Mouse (Mus musculus): Measurements from ENCODE around the gene Evi5.

Gene Evi5

DNA sequence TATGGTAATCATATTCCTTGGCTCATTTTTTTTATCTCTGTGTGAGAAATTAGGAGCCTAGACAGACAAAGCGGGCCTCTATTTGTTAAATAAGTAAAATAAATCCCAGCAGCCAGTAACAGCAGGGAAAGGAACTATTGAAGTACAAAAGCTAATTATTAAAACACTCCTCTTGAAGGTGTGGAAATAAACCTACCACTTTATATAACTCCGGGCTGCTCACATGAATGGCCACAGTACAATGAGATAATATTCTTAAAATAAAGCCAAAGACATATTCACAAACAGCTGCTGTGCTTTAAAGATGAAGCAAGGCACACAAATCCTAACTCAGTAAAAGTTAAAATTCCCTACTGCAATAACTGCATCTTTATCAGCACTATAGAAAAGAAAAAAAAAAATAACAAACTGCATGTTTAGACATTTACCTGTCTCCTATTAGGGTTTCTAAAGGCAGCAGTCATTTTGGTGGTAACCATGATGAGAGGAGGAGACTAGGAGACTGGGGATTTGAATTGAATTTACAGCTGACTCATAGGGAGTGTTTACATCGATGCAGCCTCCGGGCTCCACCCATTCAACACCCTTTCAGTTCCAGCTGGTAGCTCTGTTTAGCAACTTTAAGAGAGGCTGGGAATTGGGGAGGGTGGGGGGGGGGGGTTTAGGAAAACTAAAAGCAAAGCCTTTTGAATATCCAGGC is at the start of gene Evi5:
Evi5 (minus strand) TSS at position 547 of the 700 bp plus-strand sequence.
- no peak for DNase-seq (ENCODE audit: inconsistent age in 2 of 2, low spot score in 1 of 2)

DNA sequence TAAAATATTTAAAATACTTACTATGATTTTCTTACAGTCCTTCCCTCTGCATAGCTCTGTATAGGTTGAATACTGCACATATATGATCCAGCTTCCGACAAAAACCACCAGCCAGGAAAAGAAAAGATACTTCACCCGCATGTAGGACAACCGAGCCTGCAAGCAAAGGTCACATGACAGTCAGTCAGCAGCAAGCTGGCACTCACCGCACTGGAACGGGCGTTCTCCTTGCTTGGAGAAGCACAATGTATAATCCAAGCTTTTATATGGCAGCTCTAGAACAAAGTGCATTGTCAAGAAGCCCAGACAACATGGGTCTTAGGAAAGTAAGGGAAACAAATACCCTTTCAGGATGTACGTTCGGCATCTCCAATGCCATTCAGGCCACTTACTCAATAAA is 49.7 kb upstream of the Evi5 start:
- DNase-seq (ENCODE audit: inconsistent age in 2 of 2, low spot score in 1 of 2), result no peak

DNA sequence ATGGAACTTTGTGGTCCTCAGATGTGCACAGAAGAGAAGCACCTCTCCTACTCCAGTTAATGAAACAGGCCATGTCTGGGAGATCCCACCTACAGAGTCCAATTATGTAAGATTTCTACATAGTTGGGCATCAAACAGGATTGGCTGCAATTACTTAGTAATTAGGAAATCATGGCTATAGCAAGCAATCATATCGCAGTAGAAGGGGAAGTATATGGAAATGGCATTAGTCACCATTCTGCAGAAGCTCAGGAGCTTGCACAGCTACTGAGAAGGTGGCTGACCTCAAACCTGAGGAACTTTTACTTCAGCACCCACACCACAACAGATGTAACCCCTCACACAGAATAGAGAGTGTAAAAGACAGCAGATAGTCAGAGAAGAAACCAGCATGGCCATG is 47.9 kb upstream of the Evi5 start:
- DNase-seq (ENCODE audit: inconsistent age in 2 of 2, low spot score in 1 of 2), result no peak

DNA sequence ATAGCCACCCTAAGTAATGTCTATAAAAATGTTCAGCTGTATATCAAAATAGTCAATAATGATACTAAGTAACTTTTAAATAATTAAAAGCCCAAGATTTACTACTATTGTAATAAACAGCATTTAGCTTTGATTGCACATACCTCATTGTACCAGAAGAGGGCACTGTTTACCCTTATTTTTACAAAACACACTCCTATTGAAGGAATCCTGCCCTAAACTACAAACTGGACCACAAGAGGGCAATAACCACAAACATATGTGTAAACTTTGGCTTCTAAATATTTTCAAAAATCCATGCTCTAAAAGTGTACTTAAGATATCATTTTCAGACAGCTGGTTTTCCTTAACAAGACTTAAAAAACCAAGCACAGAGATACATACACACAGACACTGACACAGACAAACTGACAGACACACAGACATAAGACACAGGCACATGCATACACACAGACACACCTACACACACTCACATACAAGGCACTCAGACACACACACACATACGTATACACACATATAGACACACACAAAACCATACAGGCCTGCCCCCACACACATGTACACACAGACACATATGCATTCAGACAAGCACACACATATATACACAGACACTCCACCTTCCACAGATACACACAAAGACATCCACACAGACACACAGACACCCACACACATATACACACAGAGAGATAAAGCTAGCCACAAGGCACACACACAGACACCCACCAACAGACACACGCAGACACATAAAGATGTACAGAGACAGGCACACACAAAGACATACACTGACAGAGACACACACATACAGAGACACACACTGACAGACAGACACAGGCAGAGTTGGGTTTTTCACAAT is 46.7 kb upstream of the Evi5 start:
- DNase-seq (ENCODE audit: inconsistent age in 2 of 2, low spot score in 1 of 2), result peak in 1 of 2 experiments; percentile 84

DNA sequence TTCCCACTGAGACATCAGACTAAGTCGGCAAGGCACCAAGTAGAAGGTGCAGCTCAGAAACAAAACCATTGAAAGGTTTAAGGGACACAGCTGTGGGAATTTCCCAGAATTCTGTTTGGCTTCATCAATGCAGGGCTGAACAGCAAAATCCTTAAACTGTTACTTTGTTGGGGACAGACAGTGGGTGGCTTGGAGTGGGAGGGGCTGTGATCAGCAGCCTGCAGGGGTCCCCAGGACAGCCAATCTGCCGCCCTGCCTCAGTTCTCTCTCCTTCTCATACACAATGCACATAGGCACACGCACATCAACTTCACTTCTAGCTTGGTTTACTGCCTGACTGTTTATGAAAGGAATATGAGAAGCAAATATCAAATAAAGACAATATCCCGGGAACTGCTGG is 40.4 kb upstream of the Evi5 start:
- no peak for DNase-seq (ENCODE audit: inconsistent age in 2 of 2, low spot score in 1 of 2)

DNA sequence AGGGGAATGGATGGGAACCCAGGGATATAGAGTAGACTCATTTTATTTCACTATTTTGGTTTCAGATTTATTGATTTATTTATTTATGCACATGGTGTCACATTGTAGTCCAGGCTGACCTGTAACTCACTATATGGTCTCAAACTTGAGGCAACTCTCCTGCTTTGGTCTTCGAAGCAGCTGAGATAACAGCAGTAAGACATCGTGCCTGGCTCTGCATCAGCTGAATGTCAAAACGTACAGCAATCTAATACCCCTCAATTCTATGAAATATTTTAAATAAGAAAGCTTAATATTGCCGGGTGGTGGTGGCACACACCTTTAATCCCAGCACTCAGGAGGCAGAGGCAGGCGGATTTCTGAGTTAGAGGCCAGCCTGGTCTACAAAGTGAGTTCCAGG is 36.1 kb upstream of the Evi5 start:
- no peak for DNase-seq (ENCODE audit: inconsistent age in 2 of 2, low spot score in 1 of 2)

DNA sequence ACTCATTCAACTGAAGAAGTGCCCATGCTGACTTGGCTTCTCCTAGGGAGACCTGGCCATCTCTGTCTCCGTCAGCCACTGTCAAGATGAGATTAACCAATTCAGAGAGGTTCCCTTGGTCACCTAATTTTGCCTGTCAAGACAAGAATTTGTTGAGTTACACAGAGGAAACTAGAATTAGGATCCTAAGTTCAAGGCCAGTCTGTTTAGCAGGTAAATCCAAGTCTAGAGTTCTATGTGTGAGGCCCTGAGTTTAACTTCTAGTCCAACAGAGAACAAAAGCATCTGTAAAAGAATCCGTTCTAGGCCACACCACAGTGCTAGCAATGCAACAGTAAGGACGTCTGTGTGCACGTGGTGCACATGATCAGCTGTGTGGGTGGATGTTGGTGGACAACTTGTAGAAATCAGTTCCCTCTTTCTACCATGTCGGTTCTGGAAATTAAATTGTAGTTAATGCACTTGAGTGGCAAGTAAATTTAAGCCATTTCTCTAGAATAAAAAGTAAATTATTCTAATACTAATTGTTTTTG is 35.2 kb upstream of the Evi5 start:
- DNase-seq (ENCODE audit: inconsistent age in 2 of 2, low spot score in 1 of 2), result peak in 1 of 2 experiments; percentile 20

DNA sequence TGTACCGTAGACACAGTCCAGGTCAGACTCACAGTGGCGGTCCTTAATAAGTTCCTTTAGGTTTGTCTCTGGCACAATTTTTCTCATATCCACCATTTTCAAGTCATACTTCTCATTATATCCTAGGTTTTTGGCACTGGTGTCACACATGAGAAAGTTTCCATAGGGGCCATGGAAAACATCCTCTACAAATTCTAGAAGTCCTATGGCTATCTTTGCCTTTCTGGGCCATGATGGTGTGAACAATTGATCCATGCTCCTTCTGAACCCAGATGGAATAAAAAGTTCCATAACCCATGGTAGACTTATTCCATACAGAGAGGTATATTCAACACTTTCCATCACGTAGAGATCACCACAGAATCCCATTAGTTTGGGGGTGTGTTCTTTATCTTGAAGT is 34.8 kb upstream of the Evi5 start:
- DNase-seq (ENCODE audit: inconsistent age in 2 of 2, low spot score in 1 of 2), result peak in 1 of 2 experiments; percentile 18

DNA sequence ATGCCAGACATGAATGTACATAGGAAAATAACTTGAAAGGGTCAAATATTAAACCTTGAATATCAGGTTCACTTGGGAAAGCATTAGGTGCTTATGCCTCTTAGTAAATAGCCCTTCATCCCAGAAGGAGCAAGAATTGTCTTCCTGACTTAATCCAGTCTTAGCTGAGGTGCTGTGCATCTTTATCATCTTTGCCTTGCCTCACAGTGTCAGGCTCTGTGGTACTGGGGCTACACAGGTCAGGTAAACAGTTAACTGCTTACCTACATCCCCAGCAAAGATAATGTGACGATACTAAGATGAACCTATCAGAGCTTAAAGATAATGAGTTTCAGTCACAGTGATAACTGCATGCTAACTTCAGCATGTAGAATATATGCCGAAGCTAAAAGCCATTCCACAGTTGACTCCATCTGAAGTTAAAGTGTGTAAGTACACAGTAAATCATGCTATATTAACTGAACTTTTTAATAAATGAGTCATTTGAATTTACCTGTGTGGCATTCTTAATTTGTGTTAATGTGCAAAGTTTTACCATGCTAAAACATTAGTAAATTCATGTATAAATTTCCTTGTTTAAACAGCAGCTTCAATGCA is 33.7 kb upstream of the Evi5 start:
- no peak for DNase-seq (ENCODE audit: inconsistent age in 2 of 2, low spot score in 1 of 2)

DNA sequence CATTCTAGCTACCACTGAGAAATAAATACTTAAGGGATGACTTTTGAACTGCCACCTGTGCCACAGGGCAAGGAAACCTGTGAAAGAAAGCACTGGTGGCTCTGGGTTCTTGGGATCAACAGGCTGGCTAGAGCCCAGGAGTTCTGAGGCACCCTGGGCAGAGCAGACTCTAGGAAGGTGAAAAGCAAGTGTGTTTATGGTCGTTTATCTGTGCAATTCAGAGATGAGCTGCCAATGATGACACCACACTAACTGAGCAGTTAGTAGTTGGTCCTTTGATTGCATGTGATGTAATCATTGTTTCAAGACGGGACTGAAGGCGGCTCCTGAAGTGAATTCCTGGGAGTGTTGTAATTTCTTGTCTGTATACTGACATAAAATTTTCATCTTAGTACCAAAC is 29.4 kb upstream of the Evi5 start:
- DNase-seq (ENCODE audit: inconsistent age in 2 of 2, low spot score in 1 of 2), result peak in 1 of 2 experiments; percentile 17

DNA sequence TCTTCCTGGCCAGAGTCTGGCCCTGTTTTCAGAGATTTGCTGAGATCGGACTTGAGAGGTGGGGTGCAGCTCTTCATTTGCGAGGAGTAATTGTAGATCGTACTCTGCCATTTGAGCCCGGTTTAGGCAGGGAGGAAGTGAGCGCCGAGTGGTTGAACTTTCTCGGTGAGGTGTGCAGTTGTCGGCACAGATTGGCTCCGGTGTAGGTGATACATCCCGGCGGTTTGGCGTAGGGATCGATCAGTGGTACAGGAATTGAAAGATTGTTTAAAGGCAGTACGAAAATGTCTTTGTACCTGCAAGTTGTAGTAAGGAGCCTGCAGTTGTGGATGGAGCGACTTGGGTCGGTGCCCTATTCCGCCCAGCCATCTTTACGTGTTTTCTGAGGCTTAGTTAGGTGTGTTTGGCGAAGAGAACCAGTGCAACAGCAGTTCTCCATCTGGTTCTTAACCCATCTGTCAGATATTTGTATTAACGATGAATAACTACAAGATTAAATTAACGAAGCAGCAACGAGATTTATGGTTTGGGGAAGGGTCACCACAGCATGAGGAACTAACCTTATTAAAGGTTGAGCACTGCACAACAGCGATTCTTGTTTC is 26.2 kb upstream of the Evi5 start:
- no peak for DNase-seq (ENCODE audit: inconsistent age in 2 of 2, low spot score in 1 of 2)

DNA sequence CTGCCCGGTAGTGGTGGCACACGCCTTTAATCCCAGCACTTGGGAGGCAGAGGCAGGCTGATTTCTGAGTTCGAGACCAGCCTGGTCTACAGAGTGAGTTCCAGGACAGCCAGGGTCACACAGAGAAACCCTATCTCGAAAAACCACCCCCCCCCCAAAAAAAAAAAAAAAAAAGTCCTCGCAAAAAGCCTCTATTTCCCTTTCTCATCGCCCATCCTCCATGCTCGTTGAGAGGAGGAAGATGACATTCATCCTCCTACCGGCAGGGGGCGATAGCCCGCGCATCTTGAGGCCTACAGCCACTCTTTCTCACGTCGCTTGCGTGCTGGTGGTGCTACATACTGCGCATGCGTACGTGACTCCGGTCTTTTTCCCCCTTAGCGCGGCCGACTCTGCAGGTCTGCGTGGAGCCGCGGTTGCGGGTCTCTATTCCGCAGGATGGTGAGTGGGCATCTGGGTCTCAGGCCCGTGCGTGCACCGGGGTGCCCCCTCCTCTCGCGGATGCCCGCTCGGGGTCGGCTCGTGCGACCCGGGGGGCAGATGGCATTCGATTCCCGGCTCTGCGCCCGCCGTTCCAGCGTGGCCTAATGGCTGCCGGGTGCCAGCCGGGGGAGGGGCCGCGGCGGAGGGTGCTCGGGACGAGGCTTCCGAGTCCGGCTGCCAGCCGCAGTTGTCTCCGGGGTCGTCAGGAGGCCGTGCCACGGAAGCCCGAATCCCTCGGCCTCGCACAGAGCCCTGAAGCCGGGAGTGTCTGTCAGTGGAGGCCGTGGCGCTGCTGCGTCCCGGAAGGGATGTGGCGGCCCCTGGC is 25.5 kb upstream of the Evi5 start, which contains the start of gene Rpl5:
Rpl5 (plus strand) TSS at position 297 of the 808 bp plus-strand sequence.
- DNase-seq (ENCODE audit: inconsistent age in 2 of 2, low spot score in 1 of 2), result peak; percentile 95 to 99

DNA sequence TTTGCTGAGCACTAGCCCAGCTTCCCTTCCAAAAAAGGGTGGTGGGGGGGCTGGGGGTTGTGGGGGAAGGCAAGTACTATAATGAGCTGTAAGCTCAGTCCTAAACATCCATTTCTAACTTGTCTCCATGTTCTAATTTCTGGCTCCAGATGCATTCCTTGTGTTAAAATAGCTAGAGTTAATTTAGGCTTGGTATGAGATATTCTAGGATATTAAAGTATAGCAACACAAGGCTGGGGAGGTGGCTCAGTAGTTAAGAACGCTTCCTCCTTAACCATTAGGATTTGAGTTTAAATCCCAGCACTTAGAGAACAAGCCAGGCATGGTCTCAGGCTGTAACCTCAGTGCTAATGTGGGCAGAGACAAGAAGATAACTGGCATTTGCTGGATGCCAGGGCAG is 21.4 kb upstream of the Evi5 start:
- no peak for DNase-seq (ENCODE audit: inconsistent age in 2 of 2, low spot score in 1 of 2)

DNA sequence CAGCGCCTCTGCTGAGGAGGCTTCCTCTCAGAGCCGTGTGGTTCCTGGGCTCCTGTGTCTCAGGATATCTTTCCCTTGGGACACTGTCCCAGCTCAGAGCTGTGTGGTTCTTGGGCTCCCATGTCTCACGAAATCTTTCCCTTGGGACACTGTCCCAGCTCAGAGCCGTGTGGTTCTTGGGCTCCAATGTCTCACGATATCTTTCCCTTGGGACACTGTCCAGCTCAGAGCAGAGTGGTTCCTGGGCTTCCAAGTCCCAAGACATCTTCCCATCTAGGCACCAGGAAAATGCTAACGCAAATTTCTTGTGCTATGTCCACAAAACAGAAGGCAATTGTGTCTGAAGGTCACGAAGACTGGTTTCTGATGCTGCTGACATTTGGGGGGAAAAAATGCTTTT is 19.8 kb upstream of the Evi5 start:
- DNase-seq (ENCODE audit: inconsistent age in 2 of 2, low spot score in 1 of 2), result peak in 1 of 2 experiments; percentile 21

DNA sequence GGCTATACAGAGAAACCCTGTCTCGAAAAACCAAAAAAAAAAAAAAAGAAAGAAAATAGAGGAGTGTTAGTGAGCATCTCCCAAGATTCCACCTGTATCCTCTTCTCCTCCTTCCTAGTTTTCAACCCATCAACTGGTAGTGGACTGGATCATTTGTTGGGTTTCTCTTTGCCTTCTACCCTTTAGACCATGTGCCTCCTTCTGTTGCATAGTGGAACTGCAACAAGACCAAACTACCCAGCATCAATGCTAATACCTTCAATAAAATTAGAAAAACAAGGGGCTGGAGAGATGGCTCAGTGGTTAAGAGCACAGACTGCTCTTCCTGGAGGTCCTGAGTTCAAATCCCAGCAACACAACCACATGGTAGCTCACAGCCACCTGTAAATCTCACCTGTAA is 16.6 kb upstream of the Evi5 start:
- DNase-seq (ENCODE audit: inconsistent age in 2 of 2, low spot score in 1 of 2), result peak in 1 of 2 experiments; percentile 60

DNA sequence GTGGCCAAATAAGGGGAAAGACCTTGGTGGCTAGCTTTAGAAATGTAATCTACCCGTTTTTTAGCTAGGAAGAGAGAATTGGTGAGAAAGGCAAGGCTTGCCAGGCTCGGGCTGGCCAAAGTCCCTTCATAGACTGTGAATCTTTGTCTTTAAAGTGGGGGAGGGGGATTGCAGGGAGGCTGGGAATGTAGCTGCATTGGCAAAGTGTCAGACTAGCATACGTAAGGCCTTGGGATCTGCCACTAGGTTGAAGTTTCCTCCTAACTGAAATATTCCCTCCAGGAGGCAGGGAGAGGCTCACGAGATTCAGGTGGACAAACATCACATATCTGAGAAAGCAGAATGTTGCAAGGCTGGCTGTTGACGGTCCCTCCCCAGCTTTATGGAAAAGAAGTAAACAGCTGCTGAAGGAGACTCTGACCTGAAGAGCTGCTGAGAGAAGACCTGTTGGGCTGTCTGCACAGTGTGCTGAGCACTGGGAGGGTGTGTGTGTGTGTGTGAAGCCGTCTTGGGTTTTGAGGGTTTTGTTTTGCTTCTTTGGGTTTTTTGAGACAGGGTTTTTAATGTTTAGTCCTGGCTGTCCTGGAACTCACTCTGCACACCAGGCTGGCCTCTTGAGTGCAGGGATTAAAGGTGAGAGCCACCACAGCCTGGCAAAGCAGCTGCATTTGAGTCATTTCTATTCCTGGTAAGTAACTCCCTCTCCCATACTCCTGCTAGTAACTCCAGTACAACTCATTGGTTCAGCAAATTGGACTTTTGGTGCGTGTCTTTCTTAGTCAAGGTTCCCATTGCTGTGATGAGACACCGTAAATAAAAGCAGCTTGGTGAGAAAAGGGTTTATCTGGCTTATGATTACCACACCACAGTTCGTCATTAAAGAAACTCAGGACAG is 15.3 kb upstream of the Evi5 start:
- no peak for DNase-seq (ENCODE audit: inconsistent age in 2 of 2, low spot score in 1 of 2)

DNA sequence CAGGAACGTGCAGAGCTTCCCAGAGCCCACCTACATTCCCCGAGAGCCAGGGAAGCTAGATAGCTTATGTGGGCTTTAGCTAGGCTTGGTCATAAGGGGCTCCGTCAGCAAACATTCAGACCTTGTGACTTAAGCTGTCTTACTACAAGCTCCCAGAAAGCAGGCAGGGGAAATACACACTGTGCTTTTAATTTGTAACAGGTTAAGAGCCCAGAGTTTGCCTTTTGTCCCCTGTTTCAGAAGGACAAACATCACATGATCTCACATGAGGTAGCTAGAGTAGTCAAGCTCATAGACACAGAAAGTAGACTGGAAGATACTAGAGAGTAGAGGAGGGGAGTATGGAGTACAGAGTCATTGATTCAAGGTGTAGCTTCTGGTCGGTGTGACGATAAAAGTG is 5.8 kb upstream of the Evi5 start:
- DNase-seq (ENCODE audit: inconsistent age in 2 of 2, low spot score in 1 of 2), result no peak

DNA sequence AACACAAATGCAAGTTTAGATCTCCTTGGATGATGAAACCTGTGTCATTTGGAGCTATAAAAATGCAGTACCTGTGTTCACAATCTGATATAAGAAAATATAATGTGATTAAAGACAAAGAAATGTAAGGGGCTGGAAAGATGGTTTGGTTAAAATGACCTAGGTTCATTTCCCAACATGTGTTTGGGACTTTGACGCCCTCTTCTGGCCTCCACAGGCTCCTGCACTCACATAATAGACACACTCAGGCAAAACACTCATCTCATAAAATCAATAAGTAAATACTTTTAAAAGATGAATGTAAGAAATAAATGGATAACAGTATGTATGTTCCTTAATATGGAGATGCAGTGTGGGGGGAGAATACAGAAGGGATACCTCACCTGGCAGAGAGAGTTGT is 2.1 kb upstream of the Evi5 start:
- no peak for DNase-seq (ENCODE audit: inconsistent age in 2 of 2, low spot score in 1 of 2)

DNA sequence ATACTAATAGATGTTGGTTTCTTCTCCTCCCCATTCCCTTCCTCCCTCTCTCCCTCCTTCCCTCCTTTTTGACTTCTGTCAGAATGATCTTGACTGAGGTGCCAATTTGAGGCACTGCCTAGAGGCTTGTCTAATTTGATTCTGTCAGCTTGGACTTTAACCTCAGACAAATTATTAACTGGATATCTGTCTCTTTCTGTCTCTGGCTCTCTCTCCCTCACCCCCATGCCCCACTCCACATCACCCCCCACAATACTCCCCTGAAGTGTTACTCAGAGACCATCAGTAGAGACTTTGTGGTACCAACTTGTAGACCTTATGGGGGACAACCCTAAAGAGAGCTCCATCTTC is 329 bp upstream of the Evi5 start:
- no peak for DNase-seq (ENCODE audit: inconsistent age in 2 of 2, low spot score in 1 of 2)

DNA sequence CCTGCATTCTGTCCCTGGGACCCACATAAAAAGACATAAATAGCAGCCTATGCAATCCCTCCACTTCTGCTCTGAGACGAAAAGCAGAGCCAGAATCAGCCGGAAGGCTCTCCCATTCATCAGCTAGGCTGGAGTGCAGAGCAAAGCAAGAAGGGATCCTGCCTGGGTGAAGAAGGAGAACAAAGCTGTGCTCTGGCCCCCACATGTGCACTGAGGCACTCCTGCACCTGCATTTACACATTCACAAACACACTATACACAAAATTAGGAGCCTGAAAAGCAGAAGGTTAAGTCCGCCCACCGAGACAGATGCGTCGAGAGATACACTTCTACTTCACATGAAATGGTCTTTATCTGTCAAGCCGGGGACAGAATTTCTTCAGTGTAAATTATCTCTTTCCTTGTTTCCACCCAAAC is 1.0 kb downstream of the Evi5 start:
- no peak for DNase-seq (ENCODE audit: inconsistent age in 2 of 2, low spot score in 1 of 2)
